Mouse (Mus musculus): Measurements from ENCODE around the gene Tgfb2.

The Tgfb2 gene

GRCm38 (mm10) chr1:186582113-186582512 is 123.7 kb downstream of the Tgfb2 start:
- no peak for DNase-seq (ENCODE audit: low read depth, low spot score)

GRCm38 (mm10) chr1:186581666-186582065 is 124.1 kb downstream of the Tgfb2 start:
- DNase-seq (ENCODE audit: low read depth, low spot score): no peak

GRCm38 (mm10) chr1:186581114-186581513 is 124.7 kb downstream of the Tgfb2 start:
- DNase-seq (ENCODE audit: low read depth, low spot score): peak; percentile 6

- no peak for DNase-seq (ENCODE audit: low read depth, low spot score)
Measured at GRCm38 (mm10) chr1:186577302-186577701, 128.5 kb downstream of the Tgfb2 start.

GRCm38 (mm10) chr1:186575629-186576028 is 130.2 kb downstream of the Tgfb2 start:
- DNase-seq (ENCODE audit: low read depth, low spot score): no peak

- no peak for DNase-seq (ENCODE audit: low read depth, low spot score)
Measured at GRCm38 (mm10) chr1:186575074-186575473, 130.7 kb downstream of the Tgfb2 start.

Data from forelimb bud, embryonic 11.5 days (tissue).